Mouse (Mus musculus) retina, adult 2 months (tissue): ENCODE measurements around the gene Epb41l2.

Experiments used
- DNase-seq: peaks from one replicate; pipeline ENCODE4 v3.0.0-alpha.2; 2012; ENCODE audit warnings: low read depth, low spot score

The Epb41l2 gene

GRCm38 (mm10) chr10:25365158-25365557 lies 5.6 kb downstream of the Epb41l2 start:
- no peak for DNase-seq

DNA sequence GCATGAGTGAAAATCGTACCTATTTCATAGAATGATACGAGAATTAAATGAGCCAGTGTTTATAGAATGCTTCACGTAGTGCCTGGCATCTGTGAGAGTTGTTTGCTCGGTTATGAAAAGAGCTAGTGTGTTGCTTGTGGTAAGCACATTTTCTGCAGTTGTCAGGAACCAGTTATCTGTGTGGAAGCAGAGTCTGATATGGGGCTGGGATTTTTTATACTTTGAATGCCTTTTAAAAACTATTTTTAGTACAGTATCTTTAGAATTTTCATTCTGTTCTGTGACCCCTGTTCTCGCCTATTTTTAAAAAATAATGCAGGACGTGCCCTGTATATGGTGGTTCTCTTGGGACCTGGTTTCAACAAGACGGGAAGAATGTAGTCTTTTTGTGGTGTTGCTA lies 6.1 kb downstream of the Epb41l2 start:
- no peak for DNase-seq

GRCm38 (mm10) chr10:25366691-25367090 lies 7.1 kb downstream of the Epb41l2 start:
- no peak for DNase-seq

- DNase-seq: no peak
These were observed 9.3 kb downstream of the Epb41l2 start for GRCm38 (mm10) chr10:25368928-25369327.

DNA sequence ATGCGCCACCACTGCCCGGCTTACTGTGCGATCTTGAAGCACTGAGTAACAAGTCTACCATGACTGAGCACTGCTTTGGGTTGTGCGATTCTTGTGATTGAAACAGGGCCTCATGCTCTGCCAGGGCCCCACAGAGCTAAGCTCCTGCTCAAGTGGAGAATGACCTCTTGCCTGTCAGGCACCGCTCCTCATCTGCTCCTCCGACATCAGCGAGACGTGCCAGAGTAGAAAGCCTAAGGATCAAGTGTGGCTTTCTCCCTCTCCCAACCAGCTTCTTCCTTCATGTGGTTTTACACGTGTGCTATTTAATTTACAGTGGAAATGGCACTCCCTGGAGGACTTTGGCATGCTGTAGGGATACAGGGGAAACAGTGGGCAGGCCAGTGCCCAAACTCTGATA lies 10.1 kb downstream of the Epb41l2 start:
- no peak for DNase-seq

- DNase-seq: no peak
These were observed 11.7 kb downstream of the Epb41l2 start for GRCm38 (mm10) chr10:25371336-25371735.

DNA sequence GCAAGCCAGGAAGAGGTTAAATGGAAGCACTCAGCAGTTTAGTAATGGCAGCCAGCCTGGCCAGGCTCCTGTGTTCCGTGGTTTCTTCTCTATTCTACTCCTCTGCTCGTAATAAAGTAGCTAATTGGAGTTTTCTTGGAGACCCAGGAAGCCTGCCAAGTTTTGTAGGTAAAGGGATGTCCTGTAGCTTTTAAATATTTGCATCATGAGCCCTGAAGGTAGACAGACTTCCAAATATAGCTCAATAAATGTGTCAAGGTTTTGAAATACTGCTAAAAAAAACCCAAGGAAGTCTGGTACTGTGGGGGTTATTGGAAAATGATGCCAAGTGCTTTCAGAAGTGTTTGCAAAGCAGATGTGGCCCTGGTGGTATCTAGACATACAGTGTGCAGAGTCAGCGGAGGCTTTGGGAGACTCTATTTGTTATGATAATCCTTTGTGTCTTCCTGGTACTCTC lies 12.3 kb downstream of the Epb41l2 start:
- DNase-seq: no peak

GRCm38 (mm10) chr10:25372510-25373148 lies 13.0 kb downstream of the Epb41l2 start:
- no peak for DNase-seq

DNA sequence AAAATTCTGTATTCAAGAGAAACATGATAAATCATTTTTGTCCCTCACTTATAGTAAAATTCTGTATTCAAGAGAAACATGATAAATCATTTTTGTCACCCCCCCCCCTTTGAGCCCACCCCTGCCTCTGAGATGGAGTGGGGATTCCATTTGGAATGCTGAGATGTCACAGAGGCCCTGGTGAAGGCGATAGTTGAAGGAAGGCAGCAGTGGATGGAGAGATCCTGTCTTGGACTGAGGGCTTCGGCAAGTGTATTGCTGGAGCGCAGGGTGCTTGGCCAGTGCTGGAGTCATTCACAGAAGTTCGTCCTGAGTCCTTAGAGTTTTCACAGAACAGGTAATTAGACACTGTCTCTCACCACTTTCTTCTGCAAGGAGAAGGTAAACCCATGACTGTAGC lies 15.4 kb downstream of the Epb41l2 start:
- no peak for DNase-seq

- no peak for DNase-seq
These were observed 21.3 kb downstream of the Epb41l2 start for GRCm38 (mm10) chr10:25380746-25381481.

- DNase-seq: no peak
These were observed 22.4 kb downstream of the Epb41l2 start for GRCm38 (mm10) chr10:25381951-25382350.

DNA sequence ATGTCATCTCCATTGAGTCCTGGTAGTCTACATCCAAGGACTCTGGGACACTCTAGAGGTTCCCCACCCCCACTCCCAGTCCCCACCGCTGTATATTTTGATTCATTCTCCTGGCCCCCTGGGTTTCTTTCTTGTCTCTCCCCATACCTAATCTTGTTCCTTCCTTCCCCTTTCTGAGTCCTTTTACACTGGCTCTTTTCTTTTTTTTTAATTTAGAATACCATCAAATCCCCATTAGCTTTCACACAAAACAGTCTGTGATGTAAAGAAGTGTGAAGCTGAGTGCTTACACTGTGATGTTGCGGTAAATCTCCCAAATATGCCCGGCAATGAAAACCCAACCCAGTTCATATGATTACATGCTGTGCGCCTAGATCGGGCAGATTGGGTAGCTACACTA lies 23.6 kb downstream of the Epb41l2 start:
- no peak for DNase-seq

DNA sequence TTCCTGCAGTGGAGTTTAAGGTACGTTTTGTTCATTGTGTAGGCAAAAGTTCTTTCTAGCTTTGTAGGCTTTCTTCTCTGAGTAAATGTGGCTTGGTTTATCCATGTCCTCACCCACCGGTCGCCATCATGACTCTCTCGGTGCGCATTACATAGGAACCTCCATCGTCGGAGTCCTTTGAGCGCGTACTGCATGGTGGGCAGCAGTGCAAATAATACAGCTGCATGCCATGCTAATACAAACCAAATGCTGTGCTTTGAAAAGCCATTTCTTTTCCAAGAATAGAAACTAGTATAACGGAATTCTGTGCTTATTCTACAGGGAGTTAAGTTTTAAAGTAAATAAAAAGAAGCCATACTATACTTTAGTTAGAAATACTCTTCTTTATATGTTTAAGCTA lies 24.8 kb downstream of the Epb41l2 start:
- no peak for DNase-seq

- DNase-seq: no peak
These were observed 26.4 kb downstream of the Epb41l2 start for GRCm38 (mm10) chr10:25385811-25386580.

- no peak for DNase-seq
These were observed 27.3 kb downstream of the Epb41l2 start for GRCm38 (mm10) chr10:25386868-25387267.

DNA sequence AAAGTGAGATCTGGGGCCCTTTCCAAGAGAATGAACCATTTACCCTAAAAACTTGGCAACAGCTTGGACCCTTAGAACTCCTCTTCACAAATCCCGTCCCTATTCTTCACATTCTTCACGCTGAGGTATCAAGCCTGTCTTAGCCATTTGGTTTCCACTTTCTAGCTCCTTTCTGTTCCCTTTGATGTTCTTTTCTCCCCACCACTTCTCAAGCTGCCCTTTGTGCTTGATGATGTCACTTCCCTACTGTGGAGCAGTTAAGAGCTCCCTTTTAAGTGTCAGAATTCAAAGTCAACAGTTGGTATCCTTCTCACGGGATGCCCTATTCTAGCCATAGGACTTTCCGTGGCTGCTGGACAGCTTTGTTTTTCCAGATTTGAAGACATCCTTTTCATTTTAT lies 27.7 kb downstream of the Epb41l2 start:
- DNase-seq: no peak

- DNase-seq: no peak
These were observed 33.2 kb downstream of the Epb41l2 start for GRCm38 (mm10) chr10:25392786-25393185.

- no peak for DNase-seq
These were observed 34.1 kb downstream of the Epb41l2 start for GRCm38 (mm10) chr10:25393721-25394120.

GRCm38 (mm10) chr10:25395236-25395886 lies 35.8 kb downstream of the Epb41l2 start:
- no peak for DNase-seq

DNA sequence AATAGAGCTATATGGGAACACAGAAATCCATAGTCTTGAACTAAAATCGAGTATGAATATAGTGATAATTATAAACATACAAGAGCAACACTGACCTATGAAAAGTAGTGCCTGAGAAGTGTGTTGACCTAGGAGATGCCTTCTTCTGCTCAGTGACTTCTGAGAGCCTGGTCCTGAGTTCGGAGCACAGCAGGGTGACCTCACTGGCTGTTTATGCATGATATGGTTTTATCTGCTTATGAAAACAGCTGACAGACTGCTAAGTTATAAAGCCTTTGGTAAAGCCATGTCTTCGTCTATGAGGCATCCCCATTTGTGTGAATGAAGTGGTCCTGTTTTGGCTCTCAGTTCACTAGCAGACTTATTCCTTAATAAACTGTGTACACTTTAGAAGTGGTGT lies 37.3 kb downstream of the Epb41l2 start:
- no peak for DNase-seq

- no peak for DNase-seq
These were observed 38.4 kb downstream of the Epb41l2 start for GRCm38 (mm10) chr10:25397767-25398690.
